Mouse (Mus musculus): ENCODE measurements around the gene Ccdc186.

DNA sequence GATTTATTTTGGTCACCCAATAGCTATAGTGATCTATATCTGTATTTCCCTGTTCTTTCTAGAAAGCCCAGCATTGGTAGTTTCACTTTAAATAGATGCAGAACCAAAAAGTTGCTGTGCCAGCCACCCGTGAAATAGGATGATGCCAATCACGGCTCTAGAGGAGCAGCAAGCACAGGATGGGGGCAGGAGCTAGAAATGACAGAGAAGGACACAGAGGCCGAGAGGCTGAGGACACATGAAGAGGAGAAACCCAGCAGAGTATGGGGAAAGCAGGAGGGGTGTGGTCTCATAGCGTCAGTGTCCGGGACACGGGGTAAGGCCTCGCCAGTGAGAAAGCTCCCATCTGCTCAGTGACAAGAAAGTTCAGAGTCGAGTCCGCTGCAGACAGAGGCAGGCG, 74.1 kb downstream of the Ccdc186 start:
- no peak for TF ChIP-seq HCFC1 (IDR thresholded peaks at IDR 0.05; ENCODE audit: borderline replicate concordance, insufficient read depth, low read length)
- no peak for TF ChIP-seq CHD2 (IDR thresholded peaks at IDR 0.05; ENCODE audit: low read depth, low read length)
- no peak for TF ChIP-seq ZNF384 (IDR thresholded peaks at IDR 0.05; ENCODE audit: low read depth, low read length)
